Mouse (Mus musculus) B cell, adult 67 days (primary cell): ENCODE results near the gene Pappa2. TPM values are rescaled to one million over a fixed set of nuclear protein-coding genes. Genes with fewer than 3 reads are reported as not detected.

Experiments
- total RNA-seq, 2 experiments: library from RNA; stranded (reverse); gene quantifications; 4 replicates each; pipeline ENCODE4 v1.2.4; 2023

Gene Pappa2
- total RNA-seq = not detected

GRCm38 (mm10) chr1:158980390-158980789, at the start of gene Pappa2:
Gene Pappa2, minus strand, starts transcription at chr1:158980490.

